23 mouse cellular contexts compared by ENCODE assay signal in the genomic region with DNA sequence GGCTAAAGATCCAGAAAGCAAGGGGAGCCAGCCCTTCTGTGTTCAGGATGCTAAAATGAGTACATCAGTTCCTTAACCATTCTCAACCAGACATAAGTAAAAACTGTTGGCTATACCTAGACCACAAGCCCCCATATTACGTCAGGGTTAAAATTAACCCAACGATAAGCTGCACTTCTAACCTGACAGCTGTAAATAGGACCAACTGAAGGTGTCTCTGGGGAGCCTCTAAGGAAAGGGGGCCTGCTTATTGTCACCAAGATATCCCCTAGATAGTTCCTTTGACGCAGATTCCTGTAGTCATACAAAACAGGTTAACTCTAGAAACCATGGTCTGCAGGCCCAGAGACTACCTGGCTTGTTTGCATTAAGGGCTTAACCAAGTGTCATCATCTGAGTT.
"Had no signal": no experiment of that assay in that cellular context is flagged by ENCODE, and none has a peak within 500 bp of the region (broad histone marks: within the 10 kb centered on the region; RNA-seq: fewer than 3 reads in every experiment).

No protein-coding gene starts in this region.

- H3K9me3 ChIP-seq: limb, embryonic 10.5 days; limb, embryonic 13.5 days; liver, embryonic 12.5 days; liver, embryonic 15.5 days; lung, embryonic 15.5 days; midbrain, embryonic 10.5 days; midbrain, embryonic 13.5 days; neural tube, embryonic 13.5 days; stomach, embryonic 15.5 days had no signal

- H3K4me1 ChIP-seq: limb, embryonic 10.5 days; liver, embryonic 12.5 days; liver, embryonic 15.5 days; lung, embryonic 15.5 days; midbrain, embryonic 10.5 days; midbrain, embryonic 13.5 days; neural tube, embryonic 13.5 days; stomach, embryonic 15.5 days had no signal

- H3K27ac ChIP-seq: limb, embryonic 10.5 days; limb, embryonic 13.5 days; liver, embryonic 12.5 days; liver, embryonic 15.5 days; lung, embryonic 15.5 days; midbrain, embryonic 10.5 days; midbrain, embryonic 13.5 days; neural tube, embryonic 13.5 days; stomach, embryonic 15.5 days had no signal

- H3K4me3 ChIP-seq: limb, embryonic 10.5 days; limb, embryonic 13.5 days; liver, embryonic 12.5 days; liver, embryonic 15.5 days; lung, embryonic 15.5 days; megakaryocyte, embryonic 14.5 days; midbrain, embryonic 10.5 days; midbrain, embryonic 13.5 days; myocyte; neural tube, embryonic 13.5 days; stomach, embryonic 15.5 days had no signal

- H3K36me3 ChIP-seq: limb, embryonic 10.5 days; limb, embryonic 13.5 days; liver, embryonic 12.5 days; liver, embryonic 15.5 days; lung, embryonic 15.5 days; midbrain, embryonic 10.5 days; midbrain, embryonic 13.5 days; neural tube, embryonic 13.5 days; stomach, embryonic 15.5 days had no signal

- H3K4me2 ChIP-seq: limb, embryonic 13.5 days; liver, embryonic 12.5 days; liver, embryonic 15.5 days; lung, embryonic 15.5 days; midbrain, embryonic 13.5 days; neural tube, embryonic 13.5 days; stomach, embryonic 15.5 days had no signal

- H3K9ac ChIP-seq: limb, embryonic 13.5 days; liver, embryonic 12.5 days; liver, embryonic 15.5 days; lung, embryonic 15.5 days; midbrain, embryonic 13.5 days; neural tube, embryonic 13.5 days; stomach, embryonic 15.5 days had no signal

- ATAC-seq: liver, embryonic 12.5 days; midbrain, embryonic 13.5 days; midbrain, embryonic 16.5 days had no signal

- H3K27me3 ChIP-seq: limb, embryonic 13.5 days; liver, embryonic 12.5 days; liver, embryonic 15.5 days; lung, embryonic 15.5 days; megakaryocyte, embryonic 14.5 days; midbrain, embryonic 13.5 days; neural tube, embryonic 13.5 days; stomach, embryonic 15.5 days had no signal

- DNase-seq: kidney, postnatal 14 days; kidney, postnatal 4 days; layer of hippocampus, adult 9-11 months; liver; lung, adult 18-20 months; lung, postnatal 10 days; lung, postnatal 36 days; retina, postnatal 1 day; right cerebral cortex, postnatal 25 days; spleen, adult 18-20 months; thymus, postnatal 25 days had no signal
